In genomic region chr9:109931257-109932171, GRCm38 (mm10) we compare ENCODE assay signal across 8 mouse cellular contexts. TPM values are rescaled to one million over a fixed set of nuclear protein-coding genes. Genes with fewer than 3 reads are reported as not detected.
A peak's percentile ranks its signal among the peaks of the same experiment; 100 is the strongest.
DNase-seq lines count a peak whose midpoint lies in the region; ATAC-seq lines count a peak whose summit lies in the region.

TSS of gene Map4 (plus strand) at chr9:109931460.

- H3K27me3 ChIP-seq in megakaryocyte, embryonic 14.5 days (replicated peaks): peaks cover 27% of the 10 kb centered on the region

- H3K36me3 ChIP-seq in megakaryocyte, embryonic 14.5 days (replicated peaks; ENCODE audit: low read length): no peaks in the 10 kb centered on the region

- H3K9me3 ChIP-seq in megakaryocyte, embryonic 14.5 days: no peaks in the 10 kb centered on the region

- peaks cover 16% of the 10 kb centered on the region for H3K4me1 ChIP-seq in megakaryocyte, embryonic 14.5 days

- DNase-seq in ZHBTc4 (ENCODE audit: low read depth, low spot score): peak; percentile 99
- DNase-seq in gastrocnemius, adult 8-10 months (ENCODE audit: low spot score in 2 of 2): peak; percentile 96 to 98
- DNase-seq in hindlimb bud, embryonic 11.5 days (ENCODE audit: extremely low spot score, low read depth, low spot score): peak; percentile 61
- DNase-seq in left cerebral cortex, adult 8-10 months (ENCODE audit: low spot score in 2 of 2): peak; percentile 97 to 98
- DNase-seq in right cerebral cortex, postnatal 10 days (ENCODE audit: low spot score in 2 of 2): peak; percentile 99
- DNase-seq in urinary bladder, postnatal 25 days (ENCODE audit: low spot score): peak; percentile 90

- H3K4me3 ChIP-seq in megakaryocyte, embryonic 14.5 days (replicated peaks): peak within 1 kb of the TSS; percentile 93

- ATAC-seq in common myeloid progenitor, adult 5-6 weeks (replicated peaks; ENCODE audit: low read depth, poor library complexity, severe bottlenecking): peak; percentile 87

RNA-seq across cellular contexts. Expression of gene Map4, which starts in this region (rescaled TPM):
- total RNA-seq in common myeloid progenitor, adult 5-6 weeks (2017): 16.4 and 19.1 TPM in 2 replicates
- total RNA-seq in gastrocnemius, adult 8-10 months (2022): 100 to 1,000 TPM; 475 to 623 (median 599) TPM
- 100 to 1,000 TPM; 382 to 453 (median 413) TPM for total RNA-seq in left cerebral cortex, adult 8-10 months (2022)
- polyA plus RNA-seq in megakaryocyte, embryonic 14.5 days (2012; ENCODE audit: insufficient read depth, low replicate concordance): 13.9 and 22.7 TPM in 2 replicates

Comparison
In these comparisons a context has a peak if more than half of its experiments do, and no peak if none do; other contexts are left out.
1. Peak in every context shown above with its lines: DNase-seq, ATAC-seq and H3K4me3 ChIP-seq.
2. RNA of gene Map4 (total RNA-seq): 475 to 623 TPM in gastrocnemius, adult 8-10 months and 382 to 453 TPM in left cerebral cortex, adult 8-10 months; 16.4 to 19.1 TPM in common myeloid progenitor, adult 5-6 weeks; every median in the first group is over 10 times any median in the second.